20 mouse cellular contexts compared by ENCODE assay signal in genomic region chr2:6536372-6536771, GRCm38 (mm10).
"Had no signal": no experiment of that assay in that cellular context is flagged by ENCODE, and none has a peak within 500 bp of the region (broad histone marks: within the 10 kb centered on the region; RNA-seq: fewer than 3 reads in every experiment).

No protein-coding gene starts in this region.

- H3K36me3 ChIP-seq: limb, embryonic 10.5 days; limb, embryonic 13.5 days; liver, embryonic 13.5 days; lung, embryonic 15.5 days; midbrain, embryonic 12.5 days; neural tube, embryonic 12.5 days had no signal

- H3K9ac ChIP-seq: limb, embryonic 13.5 days; liver, embryonic 13.5 days; lung, embryonic 15.5 days; midbrain, embryonic 12.5 days; midbrain, embryonic 15.5 days; neural tube, embryonic 12.5 days; neural tube, embryonic 15.5 days had no signal

- H3K4me3 ChIP-seq: layer of hippocampus, adult 2 months; limb, embryonic 10.5 days; limb, embryonic 13.5 days; liver, embryonic 13.5 days; lung, embryonic 15.5 days; midbrain, embryonic 12.5 days; midbrain, embryonic 15.5 days; neural tube, embryonic 12.5 days; neural tube, embryonic 15.5 days had no signal

- H3K4me1 ChIP-seq: liver, embryonic 13.5 days; midbrain, embryonic 12.5 days; midbrain, embryonic 15.5 days; neural tube, embryonic 12.5 days; neural tube, embryonic 15.5 days had no signal

- H3K9me3 ChIP-seq: limb, embryonic 10.5 days; limb, embryonic 13.5 days; liver, embryonic 13.5 days; lung, embryonic 15.5 days; midbrain, embryonic 12.5 days; midbrain, embryonic 15.5 days; neural tube, embryonic 12.5 days; neural tube, embryonic 15.5 days had no signal

- ATAC-seq: intestine, postnatal 0 days; midbrain, embryonic 15.5 days had no signal

- H3K4me2 ChIP-seq: limb, embryonic 13.5 days; liver, embryonic 13.5 days; lung, embryonic 15.5 days; midbrain, embryonic 12.5 days; midbrain, embryonic 15.5 days; neural tube, embryonic 12.5 days; neural tube, embryonic 15.5 days had no signal

- H3K27ac ChIP-seq: kidney, postnatal 0 days; layer of hippocampus, adult 2 months; limb, embryonic 10.5 days; limb, embryonic 13.5 days; liver, embryonic 13.5 days; lung, embryonic 15.5 days; midbrain, embryonic 12.5 days; midbrain, embryonic 15.5 days; neural tube, embryonic 12.5 days; neural tube, embryonic 15.5 days had no signal

- H3K27me3 ChIP-seq: limb, embryonic 13.5 days; liver, embryonic 13.5 days; lung, embryonic 15.5 days; midbrain, embryonic 12.5 days; midbrain, embryonic 15.5 days; neural tube, embryonic 12.5 days; neural tube, embryonic 15.5 days had no signal

- DNase-seq: kidney, adult 2 months; kidney, postnatal 25 days; layer of hippocampus, adult 9-11 months; liver; liver, embryonic 13.5 days; lung, postnatal 10 days; lung, postnatal 36 days; right cerebral cortex, adult 18-20 months; right cerebral cortex, postnatal 14 days; thymus, postnatal 25 days had no signal
